Mouse (Mus musculus) stomach, postnatal 0 days (tissue): ENCODE data around the gene Nat14.

ENCODE experiments used
- CTCF ChIP-seq: IDR thresholded peaks from 2 replicates; pipeline ENCODE4 v1.5.1; 2016; ENCODE audit warnings: antibody characterized with exemption, low read depth, mild to moderate bottlenecking, moderate library complexity
- EP300 ChIP-seq: optimal IDR thresholded peaks from 2 replicates; pipeline ENCODE3; 2016; ENCODE audit warnings: antibody characterized with exemption

- TF ChIP-seq CTCF (peak; percentile 44), EP300 (no peak)
Measured at GRCm38 (mm10) chr7:4934160-4934914, 12.5 kb downstream of the Nat14 start.
